ENCODE assay signal across 16 mouse cellular contexts in genomic region chr19:48001774-48002173, GRCm38 (mm10).
"Had no signal": no experiment of that assay in that cellular context is flagged by ENCODE, and none has a peak within 500 bp of the region (broad histone marks: within the 10 kb centered on the region; RNA-seq: fewer than 3 reads in every experiment).

No protein-coding gene starts in this region.

- DNase-seq: kidney, adult 11 months; kidney, adult 9 months; kidney, postnatal 36 days; layer of hippocampus, adult 9-11 months; layer of hippocampus, postnatal 36 days; right cerebral cortex, adult 18-20 months; right cerebral cortex, postnatal 4 days; spleen, adult 18-20 months; thymus, adult 2 months; thymus, postnatal 25 days had no signal

- H3K9me3 ChIP-seq: midbrain, embryonic 12.5 days; neural tube, embryonic 15.5 days had no signal

- ATAC-seq: hindbrain, embryonic 16.5 days had no signal

- H3K27ac ChIP-seq: kidney, postnatal 0 days; liver, embryonic 14.5 days; midbrain, embryonic 12.5 days; neural tube, embryonic 15.5 days had no signal

- H3K27me3 ChIP-seq: midbrain, embryonic 12.5 days; neural tube, embryonic 15.5 days had no signal

- H3K4me1 ChIP-seq: midbrain, embryonic 12.5 days had no signal

- H3K4me2 ChIP-seq: midbrain, embryonic 12.5 days; neural tube, embryonic 15.5 days had no signal

- H3K9ac ChIP-seq: liver, embryonic 14.5 days; midbrain, embryonic 12.5 days; neural tube, embryonic 15.5 days had no signal

- H3K4me3 ChIP-seq: midbrain, embryonic 12.5 days; myocyte; neural tube, embryonic 15.5 days had no signal

- H3K36me3 ChIP-seq: midbrain, embryonic 12.5 days; neural tube, embryonic 15.5 days had no signal
